Mouse (Mus musculus) layer of hippocampus, postnatal 36 days (tissue): ENCODE results near the gene Gm10229. TPM values are rescaled to one million over a fixed set of nuclear protein-coding genes. Genes with fewer than 3 reads are reported as not detected.
"Not testable (repeated sequence)": the region's sequence is repeated elsewhere in the genome, so short reads cannot be mapped to it uniquely, and the experiment has no call there.

Experiments
- DNase-seq, 2 experiments: peaks; one replicate each; pipeline ENCODE4 v3.0.0; 2022
- total RNA-seq, 2 experiments: library from RNA; stranded (reverse); gene quantifications; 2 replicates each; pipeline ENCODE4 v1.2.3; 2021

Gm10229 gene
- not detected for total RNA-seq

- not testable (repeated sequence) for DNase-seq
Observed at GRCm38 (mm10) chr16:89014984-89015383, at the start of gene Gm10229. Gene Gm10229 (plus strand): TSS chr16:89015284.

- no peak for DNase-seq
Observed at GRCm38 (mm10) chr16:89010659-89011058, 4.4 kb upstream of the Gm10229 start, which contains the start of gene Krtap22-2. Gene Krtap22-2 (minus strand): TSS chr16:89010759.

- DNase-seq: no peak
Observed at GRCm38 (mm10) chr16:89013973-89014372, 1.1 kb upstream of the Gm10229 start.

GRCm38 (mm10) chr16:89031399-89031798 lies 16.3 kb downstream of the Gm10229 start, which contains the start of gene Krtap6-1:
Gene Krtap6-1 (plus strand): TSS chr16:89031699.
- not testable (repeated sequence) for DNase-seq

- not testable (repeated sequence) for DNase-seq
Observed at GRCm38 (mm10) chr16:89041372-89041771, 26.3 kb downstream of the Gm10229 start, which contains the start of gene Gm10228. Gene Gm10228 (minus strand): TSS chr16:89041472.

GRCm38 (mm10) chr16:89047783-89048182 lies 32.7 kb downstream of the Gm10229 start, which contains the start of gene Krtap6-5:
Gene Krtap6-5 (minus strand): TSS chr16:89047883.
- no peak for DNase-seq

GRCm38 (mm10) chr16:89063902-89064301 lies 48.8 kb downstream of the Gm10229 start, which contains the start of gene 1110025L11Rik:
Gene 1110025L11Rik (minus strand): TSS chr16:89064002.
- DNase-seq: not testable (repeated sequence)

Other genes starting within 250 kb of the Gm10229 start
- not detected for gene 2310057N15Rik, start 241.1 kb upstream of the Gm10229 start, total RNA-seq
- not detected for gene Gm5965, start 237.4 kb upstream of the Gm10229 start, total RNA-seq
- gene Gm20741, start 203.1 kb upstream of the Gm10229 start, total RNA-seq: not detected
- not detected for gene Krtap15, start 195.1 kb upstream of the Gm10229 start, total RNA-seq
- gene Krtap14, start 189.1 kb upstream of the Gm10229 start, total RNA-seq: not detected
- not detected for gene Krtap19-1, start 145.9 kb upstream of the Gm10229 start, total RNA-seq
- gene Krtap19-2, start 141.0 kb upstream of the Gm10229 start, total RNA-seq: not detected
- gene Krtap19-3, start 137.2 kb upstream of the Gm10229 start, total RNA-seq: not detected
- not detected for gene Krtap19-4, start 130.2 kb upstream of the Gm10229 start, total RNA-seq
- not detected for gene Krtap19-5, start 118.8 kb upstream of the Gm10229 start, total RNA-seq
- gene Krtap19-9b, start 83.0 kb upstream of the Gm10229 start, total RNA-seq: not detected
- not detected for gene Krtap16-3, start 52.4 kb upstream of the Gm10229 start, total RNA-seq
- gene Krtap22-2, start 4.5 kb upstream of the Gm10229 start, total RNA-seq: not detected
- not detected for gene Krtap6-1, start 16.4 kb downstream of the Gm10229 start, total RNA-seq
- gene Gm10228, start 26.2 kb downstream of the Gm10229 start, total RNA-seq: not detected
- gene Krtap6-5, start 32.6 kb downstream of the Gm10229 start, total RNA-seq: not detected
- gene 1110025L11Rik, start 48.7 kb downstream of the Gm10229 start, total RNA-seq: not detected
- gene Krtap6-3, start 68.7 kb downstream of the Gm10229 start, total RNA-seq: not detected
- not detected for gene Gm6358, start 125.6 kb downstream of the Gm10229 start, total RNA-seq
- gene Gm10061, start 135.8 kb downstream of the Gm10229 start, total RNA-seq: not detected
- not detected for gene Gm9789, start 142.7 kb downstream of the Gm10229 start, total RNA-seq
- not detected for gene Gm7735, start 154.2 kb downstream of the Gm10229 start, total RNA-seq
- not detected for gene 1110057P08Rik, start 159.5 kb downstream of the Gm10229 start, total RNA-seq
- not detected for gene Krtap20-2, start 190.6 kb downstream of the Gm10229 start, total RNA-seq